Mouse (Mus musculus) layer of hippocampus, adult 9-10 months (tissue): ENCODE data around the gene Mesd.

Source experiments
- DNase-seq: peaks from one replicate; pipeline ENCODE4 v3.0.0; 2022; ENCODE audit warnings: low spot score

Mesd gene

DNA sequence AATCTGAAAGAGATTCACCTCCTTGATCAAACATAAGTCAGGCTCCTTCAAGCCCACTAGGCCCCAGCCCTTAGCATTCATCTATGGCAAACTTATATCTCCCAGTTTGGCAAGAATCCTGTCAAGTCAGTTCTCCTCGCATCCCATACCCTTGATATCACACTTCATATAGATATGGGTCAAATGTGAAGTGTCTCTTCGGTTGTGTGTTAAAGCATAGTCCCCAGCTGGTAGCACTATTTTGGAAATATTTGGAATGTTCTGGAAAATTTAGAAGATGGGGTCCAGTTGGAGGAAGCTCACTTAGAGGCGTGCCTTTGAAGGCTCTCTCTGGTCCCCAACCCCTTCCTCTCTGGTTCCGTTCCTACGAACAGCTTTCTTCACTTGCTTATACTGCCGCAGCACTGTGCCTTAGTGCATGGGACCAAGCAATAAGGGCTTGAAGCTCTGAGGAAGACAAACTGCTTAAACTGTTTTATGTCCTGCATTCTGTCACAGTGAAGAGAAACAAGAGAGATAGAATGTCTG, 29.2 kb downstream of the Mesd start:
- no peak for DNase-seq

GRCm38 (mm10) chr7:83913995-83914394, 29.7 kb downstream of the Mesd start:
- DNase-seq, result no peak

DNA sequence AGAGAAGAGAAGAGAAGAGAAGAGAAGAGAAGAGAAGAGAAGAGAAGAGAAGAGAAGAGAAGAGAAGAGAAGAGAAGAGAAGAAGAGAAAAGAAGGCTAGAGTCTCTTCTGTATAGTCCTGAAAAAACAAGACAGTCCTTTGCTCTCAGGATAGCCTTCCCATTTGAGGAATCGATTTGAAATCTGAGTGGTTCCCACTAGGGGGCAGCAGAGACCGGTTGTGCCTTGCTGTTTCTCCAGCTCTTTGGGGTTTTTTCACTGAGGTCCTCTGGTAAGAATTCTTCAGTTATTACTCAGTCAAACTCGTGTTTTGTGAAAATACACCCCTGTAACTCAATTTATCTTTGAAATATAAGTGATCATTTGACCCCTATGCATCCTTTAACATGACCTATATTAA, 30.3 kb downstream of the Mesd start:
- DNase-seq, result peak; percentile 73

GRCm38 (mm10) chr7:83920241-83920640, 36.0 kb downstream of the Mesd start:
- no peak for DNase-seq

DNA sequence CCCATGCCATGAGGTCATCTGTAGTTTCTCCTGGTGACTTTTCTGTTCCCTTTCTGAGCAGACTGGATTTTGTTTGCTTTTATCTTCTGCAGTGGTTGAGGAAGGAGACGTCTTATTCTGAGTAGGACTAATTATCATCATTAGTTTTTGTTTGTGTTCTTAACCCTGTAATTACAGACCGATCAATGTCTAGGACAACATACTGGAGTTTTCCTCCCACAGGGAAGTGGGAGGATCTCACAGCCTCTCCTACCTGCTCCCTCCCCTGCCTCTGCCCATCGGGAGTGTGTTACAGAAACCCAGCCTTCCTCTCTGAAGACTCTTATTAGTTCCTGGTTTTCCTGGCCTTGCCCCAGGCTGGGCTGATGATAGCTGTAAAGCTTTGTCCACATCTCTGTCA, 37.4 kb downstream of the Mesd start:
- DNase-seq, result no peak

GRCm38 (mm10) chr7:83939017-83939721, 54.9 kb downstream of the Mesd start:
- DNase-seq, result no peak

DNA sequence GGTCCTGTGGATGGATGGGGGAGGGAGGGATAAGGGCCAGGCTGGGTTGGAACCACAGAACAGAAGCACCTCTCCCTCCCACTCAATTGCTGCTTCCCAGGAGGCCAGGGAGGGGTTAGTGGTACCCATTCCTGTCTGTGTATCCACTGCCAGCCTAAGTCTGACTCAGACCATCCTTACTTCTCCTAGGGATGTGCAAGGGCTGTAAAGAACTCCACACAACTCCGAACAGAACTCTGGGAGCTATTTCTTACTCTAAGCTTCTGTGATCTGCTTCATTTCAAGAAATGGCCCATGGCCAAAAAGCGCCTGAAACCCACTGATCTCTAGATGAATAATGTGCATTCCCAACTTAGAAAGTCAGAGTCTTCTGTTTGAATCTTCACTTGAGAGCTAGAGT, 55.9 kb downstream of the Mesd start:
- no peak for DNase-seq

GRCm38 (mm10) chr7:83941701-83942101, 57.4 kb downstream of the Mesd start:
- DNase-seq, result peak; percentile 6

GRCm38 (mm10) chr7:83948743-83949142, 64.5 kb downstream of the Mesd start:
- DNase-seq, result no peak

DNA sequence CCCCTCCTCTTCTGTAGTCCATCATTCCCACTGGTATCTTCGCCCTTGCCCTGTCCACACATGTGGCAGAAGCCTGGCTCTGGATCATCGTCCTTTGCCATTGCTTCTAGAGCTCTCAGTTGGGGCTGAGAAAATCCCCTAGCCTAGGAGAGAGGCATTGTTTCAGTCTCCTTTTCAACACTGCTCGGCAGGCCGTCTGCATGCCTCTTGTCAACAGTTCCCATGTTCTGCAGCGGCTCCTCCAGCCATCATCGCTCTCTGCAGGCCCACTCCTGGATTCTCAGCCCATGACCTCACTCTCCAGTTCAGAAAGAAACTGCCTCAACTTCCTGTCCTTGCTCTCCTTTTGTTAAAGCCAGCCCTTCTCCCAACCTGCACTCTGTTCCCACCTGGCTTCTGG, 65.4 kb downstream of the Mesd start:
- DNase-seq, result no peak
